Mouse (Mus musculus): Measurements from ENCODE around the gene Sbk1. TPM values are rescaled to one million over a fixed set of nuclear protein-coding genes. Genes with fewer than 3 reads are reported as not detected.
"Not testable (repeated sequence)": the region's sequence is repeated elsewhere in the genome, so short reads cannot be mapped to it uniquely, and the experiment has no call there.

Gene Sbk1
- total and polyA plus RNA-seq, 3 experiments: 1.6 to 4.5 (median 4.2) TPM

DNA sequence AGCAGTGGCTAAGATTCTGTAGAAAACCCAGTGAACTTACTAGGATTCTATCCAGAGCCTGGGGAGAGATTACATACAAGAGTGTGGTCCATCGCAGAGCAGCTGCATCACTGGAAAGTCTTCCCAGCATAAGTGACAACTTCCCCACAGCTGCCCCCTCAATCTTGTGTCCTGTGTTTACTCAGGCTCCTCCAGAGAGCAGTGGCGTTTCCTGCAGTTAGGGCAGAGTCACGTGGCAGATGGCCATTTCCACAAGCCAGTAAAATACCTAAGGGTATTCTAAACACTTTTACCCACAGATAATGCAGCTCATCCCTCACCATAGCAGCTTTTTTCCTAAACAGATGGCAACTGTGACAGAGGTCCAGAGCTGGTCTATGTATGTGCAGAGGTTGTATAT lies 52.4 kb downstream of the Sbk1 start:
- H3K9me3 ChIP-seq (replicated peaks; ENCODE audit: low read length): no peaks in the 10 kb centered on the region
- peak overlapping the region; percentile 25 for H3K4me2 ChIP-seq (ENCODE audit: insufficient read depth, low read depth, poor library complexity, severe bottlenecking)
- peaks cover 3% of the 10 kb centered on the region for H3K27me3 ChIP-seq (replicated peaks)
- H3K36me3 ChIP-seq (replicated peaks in 1 of 2; ENCODE audit: control insufficient read depth in 1 of 2, insufficient read depth in 1 of 2, low read length in 1 of 2): no peaks in the 10 kb centered on the region
- no peaks in the 10 kb centered on the region for H3K79me2 ChIP-seq (replicated peaks; ENCODE audit: control insufficient read depth, extremely low read depth, insufficient read depth, poor library complexity, severe bottlenecking)
- dilution Hi-C loops (cut with MboI; ENCODE audit: extremely low pct_ligation_motif_present, extremely low pct_unique_long_range_greater_than_20kb, low sequenced_read_pairs): no loop called here
- H3K4me3 ChIP-seq (replicated peaks in 1 of 3; ENCODE audit: low read depth in 2 of 3, low read length in 2 of 3, poor library complexity in 1 of 3): no peak overlapping the region
- TF ChIP-seq USF1 (IDR thresholded peaks at IDR 0.05; ENCODE audit: low read depth, low read length): peak; percentile 62
- TF ChIP-seq ELF1 (IDR thresholded peaks at IDR 0.05; ENCODE audit: low read depth, low read length): 0 out of 2 replicates have a peak, but pooled peaks have one; percentile 12
- TF ChIP-seq E2F4 (IDR thresholded peaks at IDR 0.05; ENCODE audit: insufficient replicate concordance, low read depth, low read length): no peak
- TF ChIP-seq BHLHE40 (IDR thresholded peaks at IDR 0.05; ENCODE audit: low read depth, low read length): peak; percentile 46; the same call in 1 of the 2 replicates
- 0 out of 2 replicates have a peak, but pooled peaks have one; percentile 27 for TF ChIP-seq USF2 (conservative IDR thresholded peaks at IDR 0.05; ENCODE audit: low read depth, low read length)
- TF ChIP-seq UBTF (IDR thresholded peaks at IDR 0.05; ENCODE audit: low read depth, low read length): no peak
- peaks cover 7 to 16% of the 10 kb centered on the region in 2 experiments for H3K4me1 ChIP-seq (ENCODE audit: control insufficient read depth in 1 of 2, insufficient read depth in 2 of 2)
- H3K9ac ChIP-seq (ENCODE audit: insufficient read depth, low read depth): peak overlapping the region; percentile 32; the same call in 1 of the 2 replicates
- DNase-seq (ENCODE audit: extremely low read depth): no peak
- in situ Hi-C loops (cut with MboI; ENCODE audit: low pct_ligation_motif_present, low pct_unique_long_range_greater_than_20kb, low sequenced_read_pairs): no loop called here
- no peak overlapping the region for H3K27ac ChIP-seq (ENCODE audit: insufficient read depth, low read depth)

DNA sequence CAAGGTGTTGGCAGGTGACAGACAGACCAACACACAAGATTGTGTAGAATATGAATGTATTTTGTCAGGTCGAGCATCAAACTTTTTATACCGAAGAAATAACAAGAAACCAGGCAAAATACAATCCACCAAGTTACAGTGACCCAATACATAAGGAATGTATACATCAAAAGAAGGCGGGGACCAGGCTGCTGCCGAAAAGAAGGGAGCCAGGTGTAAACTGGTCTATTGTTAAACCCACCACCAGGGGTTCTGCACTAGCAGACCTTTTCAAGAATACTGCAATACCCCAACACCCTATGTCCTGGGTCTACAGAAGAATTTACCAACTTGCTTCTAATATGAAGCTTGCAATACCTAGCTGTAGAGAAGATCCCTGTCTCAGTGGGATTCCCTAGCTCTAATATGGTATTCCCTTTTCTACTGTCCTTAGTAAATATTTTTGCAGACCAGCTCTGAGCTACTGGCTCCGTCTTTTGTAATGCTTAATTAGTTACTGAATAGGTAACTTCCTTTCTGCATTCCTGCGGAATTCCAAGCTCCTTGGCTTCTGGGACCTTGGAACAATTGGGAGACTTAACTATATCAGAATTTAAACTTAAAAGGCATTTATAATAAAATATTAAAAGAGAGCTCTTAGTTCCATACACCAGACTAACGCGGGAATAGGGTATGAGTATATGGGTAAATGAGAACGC lies 53.3 kb downstream of the Sbk1 start:
- H3K36me3 ChIP-seq (replicated peaks in 1 of 2; ENCODE audit: control insufficient read depth in 1 of 2, insufficient read depth in 1 of 2, low read length in 1 of 2); H3K27me3 ChIP-seq (replicated peaks); H3K9ac ChIP-seq (ENCODE audit: insufficient read depth, low read depth); dilution Hi-C loops (cut with MboI; ENCODE audit: extremely low pct_ligation_motif_present, extremely low pct_unique_long_range_greater_than_20kb, low sequenced_read_pairs); DNase-seq (ENCODE audit: extremely low read depth); H3K27ac ChIP-seq (ENCODE audit: insufficient read depth, low read depth); in situ Hi-C loops (cut with MboI; ENCODE audit: low pct_ligation_motif_present, low pct_unique_long_range_greater_than_20kb, low sequenced_read_pairs); H3K79me2 ChIP-seq (replicated peaks; ENCODE audit: control insufficient read depth, extremely low read depth, insufficient read depth, poor library complexity, severe bottlenecking); H3K4me3 ChIP-seq (replicated peaks in 1 of 3; ENCODE audit: low read depth in 2 of 3, low read length in 2 of 3, poor library complexity in 1 of 3); H3K9me3 ChIP-seq (replicated peaks; ENCODE audit: low read length): not testable (repeated sequence)
- Histone ChIP-seq H3K4me1 (ENCODE audit: control insufficient read depth in 1 of 2, insufficient read depth in 2 of 2) (peaks cover 7 to 16% of the 10 kb centered on the region in 2 experiments), H3K4me2 (ENCODE audit: insufficient read depth, low read depth, poor library complexity, severe bottlenecking) (peak overlapping the region; percentile 25)

DNA sequence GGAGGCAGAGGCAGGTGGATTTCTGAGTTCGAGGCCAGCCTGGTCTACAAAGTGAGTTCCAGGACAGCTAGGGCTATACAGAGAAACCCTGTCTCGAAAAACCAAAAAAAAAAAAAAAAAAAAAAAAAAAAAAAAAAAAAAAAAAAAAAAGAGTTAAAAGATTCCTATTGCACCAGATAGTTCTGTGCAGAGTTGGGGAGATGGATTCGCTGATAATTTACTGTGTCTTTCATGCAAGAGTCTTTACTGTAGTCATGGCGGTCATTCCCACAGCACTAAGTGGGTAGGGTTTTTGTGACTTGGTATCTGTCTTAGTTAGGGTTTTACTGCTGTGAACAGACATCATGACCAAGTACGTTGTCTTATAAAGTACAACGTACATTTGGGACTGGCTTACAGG lies 56.4 kb downstream of the Sbk1 start:
- H3K27me3 ChIP-seq (replicated peaks): peaks cover 12% of the 10 kb centered on the region
- DNase-seq (ENCODE audit: extremely low read depth); H3K9ac ChIP-seq (ENCODE audit: insufficient read depth, low read depth); H3K4me3 ChIP-seq (replicated peaks in 1 of 3; ENCODE audit: low read depth in 2 of 3, low read length in 2 of 3, poor library complexity in 1 of 3); H3K27ac ChIP-seq (ENCODE audit: insufficient read depth, low read depth); H3K79me2 ChIP-seq (replicated peaks; ENCODE audit: control insufficient read depth, extremely low read depth, insufficient read depth, poor library complexity, severe bottlenecking); H3K4me2 ChIP-seq (ENCODE audit: insufficient read depth, low read depth, poor library complexity, severe bottlenecking); dilution Hi-C loops (cut with MboI; ENCODE audit: extremely low pct_ligation_motif_present, extremely low pct_unique_long_range_greater_than_20kb, low sequenced_read_pairs); in situ Hi-C loops (cut with MboI; ENCODE audit: low pct_ligation_motif_present, low pct_unique_long_range_greater_than_20kb, low sequenced_read_pairs); H3K36me3 ChIP-seq (replicated peaks in 1 of 2; ENCODE audit: control insufficient read depth in 1 of 2, insufficient read depth in 1 of 2, low read length in 1 of 2): not testable (repeated sequence)
- peaks cover 7 to 16% of the 10 kb centered on the region in 2 experiments for H3K4me1 ChIP-seq (ENCODE audit: control insufficient read depth in 1 of 2, insufficient read depth in 2 of 2)
- peaks cover 11% of the 10 kb centered on the region for H3K9me3 ChIP-seq (replicated peaks; ENCODE audit: low read length)
- TF ChIP-seq ZNF384 (IDR thresholded peaks at IDR 0.05; ENCODE audit: low read depth, low read length): peak; percentile 61

All from CH12.LX (cell line).